Mouse (Mus musculus) frontal cortex, postnatal 36 days (tissue): ENCODE data around the gene Map7d2.

Experiments used
- DNase-seq, 2 experiments: peaks; one replicate each; pipeline ENCODE4 v3.0.0; 2022; ENCODE audit warnings: low spot score in 2 of 2

Gene Map7d2

DNA sequence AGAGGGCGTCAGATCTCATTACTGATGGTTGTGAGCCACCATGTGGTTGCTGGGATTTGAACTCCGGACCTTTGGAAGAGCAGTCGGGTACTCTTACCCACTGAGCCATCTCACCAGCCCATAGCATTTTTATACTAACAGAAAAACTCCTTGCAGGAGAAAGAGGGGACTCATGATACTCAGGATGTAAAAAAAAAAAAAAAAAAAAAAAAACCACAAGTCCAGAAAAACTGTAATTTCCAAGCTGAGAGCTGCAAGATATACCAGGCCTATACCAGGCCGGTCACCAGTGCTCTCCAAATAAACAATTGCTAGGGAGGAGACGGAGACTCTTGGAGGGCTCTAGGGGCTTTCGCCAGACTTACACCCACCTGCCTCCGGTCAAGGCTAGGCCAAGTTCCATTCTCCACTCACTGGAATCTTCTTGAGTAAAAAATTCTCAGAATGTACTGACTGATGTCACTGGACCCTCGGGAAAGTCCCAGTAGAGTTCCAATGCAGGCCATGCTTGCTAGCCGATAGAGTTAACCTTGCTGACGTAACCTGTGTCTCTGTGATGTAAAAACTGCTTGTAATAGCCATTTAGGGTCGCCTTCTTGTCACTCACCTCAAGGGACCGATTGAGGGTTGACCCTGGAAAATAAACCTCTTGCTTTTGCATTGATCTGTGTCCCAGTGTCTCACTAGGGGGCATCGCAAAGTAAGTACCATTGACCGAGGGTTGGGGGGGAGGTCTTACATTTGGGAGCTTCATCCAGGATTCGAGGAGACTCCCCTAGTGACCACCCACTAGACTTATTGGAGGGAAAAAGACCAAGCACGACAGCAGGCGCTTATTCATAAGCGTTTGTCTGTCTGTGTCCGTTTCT is 95.7 kb downstream of the Map7d2 start:
- DNase-seq = no peak

DNA sequence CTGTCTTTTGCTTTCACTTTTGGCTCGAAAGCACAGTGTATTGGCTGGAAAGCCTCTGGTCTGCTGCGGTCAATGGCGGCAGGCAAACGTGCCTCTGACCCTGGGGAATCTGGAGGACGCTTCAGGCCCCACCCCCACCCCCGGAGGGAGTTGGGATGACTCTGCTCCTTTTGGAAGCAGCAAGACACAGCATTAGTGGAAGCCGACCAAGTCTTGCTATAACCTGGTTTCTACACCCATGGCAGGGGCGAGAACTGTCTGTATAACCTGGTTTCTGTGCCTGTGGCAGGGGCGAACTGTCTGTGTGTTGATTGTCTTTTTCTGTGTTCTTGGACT is 96.3 kb downstream of the Map7d2 start:
- DNase-seq = no peak

- DNase-seq = no peak
Measured at GRCm38 (mm10) chrX:159515599-159515998, 101.2 kb downstream of the Map7d2 start.

GRCm38 (mm10) chrX:159521780-159522179 is 107.4 kb downstream of the Map7d2 start:
- no peak for DNase-seq

GRCm38 (mm10) chrX:159522651-159523050 is 108.3 kb downstream of the Map7d2 start:
- DNase-seq = no peak

GRCm38 (mm10) chrX:159526388-159526787 is 112.0 kb downstream of the Map7d2 start, which contains the start of gene Bclaf3:
Gene Bclaf3 (plus strand): TSS chrX:159526688.
- DNase-seq = no peak

GRCm38 (mm10) chrX:159532427-159532810 is 118.0 kb downstream of the Map7d2 start:
- DNase-seq = peak; percentile 92 to 95

DNA sequence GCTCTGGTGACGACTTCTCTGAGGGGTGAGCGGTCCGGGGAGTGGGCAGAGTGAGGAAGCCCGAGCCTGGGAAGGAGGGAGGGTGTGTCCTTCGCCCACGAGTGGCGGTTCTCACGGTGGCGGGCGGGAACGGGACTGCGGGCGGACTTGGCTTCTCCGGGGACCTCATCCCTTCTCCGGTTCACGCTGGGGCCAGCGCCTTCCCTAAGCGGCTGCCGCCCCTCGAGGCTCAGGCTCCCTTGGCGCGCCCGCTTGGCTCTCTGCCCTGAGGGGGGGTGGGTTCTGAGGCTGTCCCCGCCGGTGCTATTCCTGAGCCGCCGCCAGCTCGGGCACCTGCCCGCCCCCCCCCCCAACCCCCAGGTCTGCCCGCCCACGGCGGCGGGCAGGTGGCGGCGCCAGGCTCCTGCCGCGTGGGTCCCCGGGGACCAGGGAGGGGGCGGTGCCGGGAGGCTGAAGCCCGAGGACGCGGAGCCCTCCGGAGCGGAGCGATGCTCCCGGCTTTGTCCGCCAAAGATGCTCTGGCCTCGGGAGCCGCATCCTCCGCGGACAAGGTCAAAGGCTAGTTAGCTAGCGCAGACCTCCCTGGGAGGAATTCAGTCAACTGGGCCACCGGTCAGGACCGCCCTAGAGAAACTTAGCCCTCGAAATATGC is 118.6 kb downstream of the Map7d2 start:
- peak in 1 of 2 experiments; percentile 3 for DNase-seq

DNA sequence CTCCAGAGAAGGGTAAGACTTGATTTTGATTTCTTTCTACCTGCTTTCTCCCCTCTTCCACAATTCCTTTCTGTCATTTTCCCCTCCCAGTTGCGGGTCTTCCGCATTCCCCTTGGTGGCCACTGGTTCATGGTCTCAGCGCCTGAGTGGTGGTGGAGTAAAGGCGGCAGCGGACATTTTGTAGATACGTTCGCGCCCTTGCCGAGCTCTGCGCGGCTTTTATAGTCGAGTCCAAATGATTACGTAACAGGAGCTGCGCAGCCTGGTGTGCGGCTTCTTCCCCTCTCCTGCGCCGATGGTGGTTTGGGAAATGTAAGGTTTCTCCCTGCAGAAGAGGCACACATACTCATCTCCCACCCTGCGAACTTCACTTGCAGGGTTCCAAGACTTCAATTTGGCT is 127.6 kb downstream of the Map7d2 start:
- no peak for DNase-seq

GRCm38 (mm10) chrX:159547093-159547492 is 132.7 kb downstream of the Map7d2 start:
- no peak for DNase-seq
